31 mouse cellular contexts compared by ENCODE assay signal in genomic region chr11:105922769-105923663, GRCm38 (mm10). TPM values are rescaled to one million over a fixed set of nuclear protein-coding genes. Genes with fewer than 3 reads are reported as not detected.
DNase-seq lines count a peak whose midpoint lies in the region; ATAC-seq and TF ChIP-seq lines count a peak whose summit lies in the region.
"Had no signal": no experiment of that assay in that cellular context is flagged by ENCODE, and none has a peak within 500 bp of the region (broad histone marks: within the 10 kb centered on the region; RNA-seq: fewer than 3 reads in every experiment).

No protein-coding gene starts in this region.

- no peak for TF ChIP-seq CTCF in layer of hippocampus, adult 2 months (conservative IDR thresholded peaks at IDR 0.05)
- no peak for TF ChIP-seq CTCF in liver, embryonic 14.5 days (IDR thresholded peaks at IDR 0.05; ENCODE audit: low read depth)
- no peak for TF ChIP-seq CTCF in liver, postnatal 0 days (IDR thresholded peaks at IDR 0.05; ENCODE audit: low read depth)
- no peak for TF ChIP-seq CTCF in MEL (IDR thresholded peaks at IDR 0.05 in 2 of 3, conservative IDR thresholded peaks at IDR 0.05 in 1 of 3; ENCODE audit: control insufficient read depth in 1 of 3, insufficient read depth in 1 of 3, low read depth in 2 of 3, low read length in 3 of 3, poor library complexity in 1 of 3, severe bottlenecking in 1 of 3)

- peaks cover 9 to 29% of the 10 kb centered on the region in 2 experiments for H3K4me1 ChIP-seq in liver, embryonic 14.5 days (replicated peaks; ENCODE audit: control insufficient read depth in 2 of 2, insufficient read depth in 2 of 2, low read length in 1 of 2)
- H3K4me1 ChIP-seq in liver, postnatal 0 days (ENCODE audit: insufficient read depth): no peaks in the 10 kb centered on the region
- H3K4me1 ChIP-seq in MEL (ENCODE audit: control insufficient read depth in 1 of 2, insufficient read depth in 2 of 2, low read length in 2 of 2): peaks cover 0 to 26% of the 10 kb centered on the region in 2 experiments; a peak in 3 of 4 replicates
- no peaks in the 10 kb centered on the region for H3K4me1 ChIP-seq in intestine, embryonic 16.5 days (ENCODE audit: control insufficient read depth, insufficient read depth, low read length)
- H3K4me1 ChIP-seq: embryonic facial prominence, embryonic 12.5 days had no signal

- H3K4me3 ChIP-seq in layer of hippocampus, adult 2 months: no peak overlapping the region
- H3K4me3 ChIP-seq in liver, embryonic 14.5 days (ENCODE audit: insufficient read depth in 1 of 2, low read depth in 2 of 2, low read length in 2 of 2): no peak overlapping the region
- H3K4me3 ChIP-seq in liver, postnatal 0 days (ENCODE audit: low read depth, low read length): no peak overlapping the region
- no peak overlapping the region for H3K4me3 ChIP-seq in MEL (ENCODE audit: control insufficient read depth in 1 of 2, insufficient read depth in 1 of 2, low read depth in 2 of 2, low read length in 2 of 2)
- H3K4me3 ChIP-seq in intestine, embryonic 16.5 days (ENCODE audit: low read length): no peak overlapping the region
- H3K4me3 ChIP-seq: embryonic facial prominence, embryonic 12.5 days; heart, embryonic 10.5 days; hindbrain, embryonic 13.5 days; liver, embryonic 13.5 days; lung, embryonic 15.5 days; midbrain, embryonic 12.5 days; myocyte had no signal

- TF ChIP-seq POLR2A in MEL (IDR thresholded peaks at IDR 0.05; ENCODE audit: control insufficient read depth in 1 of 2, insufficient read depth in 1 of 2, low read depth in 1 of 2, low read length in 2 of 2, poor library complexity in 1 of 2): no peak

- H3K4me2 ChIP-seq in liver, embryonic 14.5 days (ENCODE audit: low read depth): no peak overlapping the region
- no peak overlapping the region for H3K4me2 ChIP-seq in liver, postnatal 0 days (ENCODE audit: low read depth, low read length)
- no peak overlapping the region for H3K4me2 ChIP-seq in intestine, embryonic 16.5 days (ENCODE audit: low read depth, low read length)
- H3K4me2 ChIP-seq: embryonic facial prominence, embryonic 12.5 days; hindbrain, embryonic 13.5 days; liver, embryonic 13.5 days; lung, embryonic 15.5 days; midbrain, embryonic 12.5 days had no signal

- no peaks in the 10 kb centered on the region for H3K9me3 ChIP-seq in liver, embryonic 14.5 days (ENCODE audit: control insufficient read depth, low read length)
- no peaks in the 10 kb centered on the region for H3K9me3 ChIP-seq in liver, postnatal 0 days (ENCODE audit: low read length)
- no peaks in the 10 kb centered on the region for H3K9me3 ChIP-seq in MEL (replicated peaks; ENCODE audit: insufficient read depth, low read length)
- H3K9me3 ChIP-seq in intestine, embryonic 16.5 days (ENCODE audit: control insufficient read depth, low read length): no peaks in the 10 kb centered on the region
- H3K9me3 ChIP-seq: embryonic facial prominence, embryonic 12.5 days; heart, embryonic 10.5 days; hindbrain, embryonic 13.5 days; liver, embryonic 13.5 days; lung, embryonic 15.5 days; midbrain, embryonic 12.5 days had no signal

- no peaks in the 10 kb centered on the region for H3K36me3 ChIP-seq in liver, embryonic 14.5 days (replicated peaks; ENCODE audit: control insufficient read depth, insufficient read depth, low read depth)
- 0 out of 2 replicates have a peak, but pooled peaks cover 7% of the 10 kb centered on the region for H3K36me3 ChIP-seq in liver, postnatal 0 days (replicated peaks; ENCODE audit: insufficient read depth, low read length)
- peaks cover 0 to 6% of the 10 kb centered on the region in 2 experiments; a peak in 2 of 4 replicates for H3K36me3 ChIP-seq in MEL (ENCODE audit: control insufficient read depth in 1 of 2, insufficient read depth in 2 of 2, low read length in 2 of 2)
- no peaks in the 10 kb centered on the region for H3K36me3 ChIP-seq in intestine, embryonic 16.5 days (ENCODE audit: control insufficient read depth, insufficient read depth, low read length)
- H3K36me3 ChIP-seq: liver, embryonic 13.5 days had no signal

- TF ChIP-seq EP300 in liver, embryonic 14.5 days (IDR thresholded peaks at IDR 0.05; ENCODE audit: low read depth): no peak
- no peak for TF ChIP-seq EP300 in liver, postnatal 0 days (IDR thresholded peaks at IDR 0.05; ENCODE audit: low read depth)
- TF ChIP-seq EP300 in MEL (IDR thresholded peaks at IDR 0.05; ENCODE audit: low read depth in 1 of 2, low read length in 2 of 2): no peak

- WGBS in liver, embryonic 14.5 days (ENCODE audit: insufficient replicate concordance): 69% methylated on average over 20 of the region's 20 CpGs
- 81% methylated on average over 20 of the region's 20 CpGs for WGBS in liver, postnatal 0 days (ENCODE audit: insufficient replicate concordance)
- 92% methylated on average over 20 of the region's 20 CpGs for WGBS in intestine, embryonic 16.5 days

- DNase-seq in layer of hippocampus, adult 2 months (ENCODE audit: low spot score in 2 of 2): peak in 1 of 2 experiments; percentile 22
- DNase-seq in layer of hippocampus, postnatal 36 days: no peak
- DNase-seq in liver, embryonic 14.5 days (ENCODE audit: low read depth in 3 of 3, low spot score in 3 of 3): no peak
- no peak for DNase-seq in liver, postnatal 0 days
- DNase-seq in MEL (ENCODE audit: low read depth, low spot score): peak; percentile 26
- DNase-seq in brain, adult 2 months (ENCODE audit: low read depth, low spot score): peak; percentile 59
- DNase-seq: adrenal gland, adult 2 months; adrenal gland, postnatal 36 days; B cell, adult 2 months; cerebellum, adult 2 months; embryo, embryonic 11 days; gastrocnemius, postnatal 10 days; heart, postnatal 4 days; kidney, adult 9 months; kidney, postnatal 10 days; liver, embryonic 13.5 days; right cerebral cortex, postnatal 4 days; thymus, adult 18-20 months; thymus, postnatal 25 days had no signal

- H3K27ac ChIP-seq in layer of hippocampus, adult 2 months: peak overlapping the region; percentile 4; the same call in 1 of the 2 replicates
- no peak overlapping the region for H3K27ac ChIP-seq in liver, embryonic 14.5 days
- no peak overlapping the region for H3K27ac ChIP-seq in liver, postnatal 0 days (ENCODE audit: low read depth)
- H3K27ac ChIP-seq in MEL (ENCODE audit: control insufficient read depth, low read depth, low read length): no peak overlapping the region
- no peak overlapping the region for H3K27ac ChIP-seq in intestine, embryonic 16.5 days (ENCODE audit: low read length)
- H3K27ac ChIP-seq: embryonic facial prominence, embryonic 12.5 days; heart, embryonic 10.5 days; hindbrain, embryonic 13.5 days; liver, embryonic 13.5 days; lung, embryonic 15.5 days; midbrain, embryonic 12.5 days; stomach, postnatal 0 days had no signal

- H3K79me2 ChIP-seq in MEL (ENCODE audit: control insufficient read depth, insufficient read depth, low read length, poor library complexity): no peaks in the 10 kb centered on the region

- TF ChIP-seq RAD21 in MEL (IDR thresholded peaks at IDR 0.05; ENCODE audit: low read depth, low read length): no peak

- no peak overlapping the region for H3K9ac ChIP-seq in liver, embryonic 14.5 days (replicated peaks)
- H3K9ac ChIP-seq in liver, postnatal 0 days (replicated peaks): no peak overlapping the region
- H3K9ac ChIP-seq in MEL (ENCODE audit: control insufficient read depth, low read depth, low read length, poor library complexity, severe bottlenecking): no peak overlapping the region
- H3K9ac ChIP-seq in intestine, embryonic 16.5 days (ENCODE audit: low read depth, low read length): no peak overlapping the region
- H3K9ac ChIP-seq: embryonic facial prominence, embryonic 12.5 days; hindbrain, embryonic 13.5 days; liver, embryonic 13.5 days; lung, embryonic 15.5 days had no signal

- no peaks in the 10 kb centered on the region for H3K27me3 ChIP-seq in liver, embryonic 14.5 days (ENCODE audit: control insufficient read depth, insufficient read depth, low read length)
- no peaks in the 10 kb centered on the region for H3K27me3 ChIP-seq in liver, postnatal 0 days (ENCODE audit: insufficient read depth, low read length)
- no peaks in the 10 kb centered on the region for H3K27me3 ChIP-seq in MEL (ENCODE audit: control insufficient read depth in 1 of 2, insufficient read depth in 2 of 2, low read length in 2 of 2)
- H3K27me3 ChIP-seq in intestine, embryonic 16.5 days (replicated peaks; ENCODE audit: control insufficient read depth, insufficient read depth, low read length): no peaks in the 10 kb centered on the region
- H3K27me3 ChIP-seq: embryonic facial prominence, embryonic 12.5 days; hindbrain, embryonic 13.5 days; liver, embryonic 13.5 days; lung, embryonic 15.5 days; midbrain, embryonic 12.5 days had no signal

- ATAC-seq in liver, embryonic 14.5 days (ENCODE audit: insufficient read depth): peak; percentile 11; the same call in 1 of the 2 replicates
- no peak for ATAC-seq in liver, postnatal 0 days
- ATAC-seq in intestine, embryonic 16.5 days: no peak
- ATAC-seq: activated CD4-positive, CD25-positive, alpha-beta regulatory T cell, adult 4 months; forebrain, embryonic 16.5 days; intestine, postnatal 0 days had no signal

TF ChIP-seq in MEL, 35 proteins besides CTCF, POLR2A, EP300 and RAD21 (continues in another document):
- no peak for TF ChIP-seq ZC3H11A (IDR thresholded peaks at IDR 0.05; ENCODE audit: low read depth, low read length)
- TF ChIP-seq ETS1 (IDR thresholded peaks at IDR 0.05; ENCODE audit: low read depth, low read length): no peak
- no peak for TF ChIP-seq UBTF (IDR thresholded peaks at IDR 0.05; ENCODE audit: borderline replicate concordance, insufficient read depth, low read depth, low read length)

RNA-seq across cellular contexts. Expression of gene Cyb561, which starts 30.1 kb away (rescaled TPM):
- 10 to 100 TPM; 47.3 to 49.6 TPM for total RNA-seq in layer of hippocampus, adult 2 months (2021)
- total RNA-seq in layer of hippocampus, postnatal 36 days (2021): 10 to 100 TPM; 47.8 to 50.0 TPM
- polyA plus RNA-seq in liver, embryonic 14.5 days (2012; rRNA removed): 0.69 and 0.85 TPM in 2 replicates
- 1.1 and 2.1 TPM in 2 replicates for polyA plus RNA-seq in liver, embryonic 14.5 days (2014; fragmentation: Nextera tagmentation; extraction: Ambion mirVana)
- 0.89 and 0.96 TPM in 2 replicates for polyA plus RNA-seq in liver, postnatal 0 days (2015; fragmentation: Nextera tagmentation; extraction: Ambion mirVana)
- 24.8 and 32.8 TPM in 2 replicates for total RNA-seq in MEL (2012; rRNA removed)
- 10 to 100 TPM in 1 of 2 experiments, not detected in 1; 43.9 TPM for polyA plus RNA-seq in MEL (2012; ENCODE audit: insufficient read depth in 1 of 2, insufficient read length in 2 of 2, low read depth in 1 of 2, low replicate concordance in 2 of 2, missing spikeins in 1 of 2)
- 43.9 and 46.5 TPM in 2 replicates for polyA plus RNA-seq in intestine, embryonic 16.5 days (2015; fragmentation: Nextera tagmentation; extraction: Ambion mirVana)
- total RNA-seq: megakaryocyte, adult 5-6 weeks had no signal

RNA-seq across cellular contexts. Expression of gene Ace, which starts 44.7 kb away (rescaled TPM):
- 1 to 10 TPM; 6.4 to 6.8 TPM for total RNA-seq in layer of hippocampus, adult 2 months (2021)
- total RNA-seq in layer of hippocampus, postnatal 36 days (2021): 1 to 10 TPM; 5.0 to 8.1 TPM
- 0.07 and 0.08 TPM in 2 replicates for polyA plus RNA-seq in liver, embryonic 14.5 days (2012; rRNA removed)
- polyA plus RNA-seq in liver, embryonic 14.5 days (2014; fragmentation: Nextera tagmentation; extraction: Ambion mirVana): not detected in 2 replicates
- 0.07 and 0.09 TPM in 2 replicates for polyA plus RNA-seq in liver, postnatal 0 days (2015; fragmentation: Nextera tagmentation; extraction: Ambion mirVana)
- total RNA-seq in MEL (2012; rRNA removed): not detected in 2 replicates
- polyA plus RNA-seq in MEL (2012; ENCODE audit: insufficient read depth in 1 of 2, insufficient read length in 2 of 2, low read depth in 1 of 2, low replicate concordance in 2 of 2, missing spikeins in 1 of 2): not detected
- polyA plus RNA-seq in intestine, embryonic 16.5 days (2015; fragmentation: Nextera tagmentation; extraction: Ambion mirVana): 18.6 and 41.2 TPM in 2 replicates

Comparison
In these comparisons a context has a peak if more than half of its experiments do, and no peak if none do; other contexts are left out.
1. DNase-seq: peak in MEL (single experiment) and brain, adult 2 months (single experiment); none in layer of hippocampus, postnatal 36 days (0 of 2), liver, embryonic 14.5 days (0 of 3) and liver, postnatal 0 days (single experiment).
2. RNA of gene Ace, which starts 44.7 kb away (polyA plus RNA-seq): 18.6 to 41.2 TPM in intestine, embryonic 16.5 days; 0.07 to 0.09 TPM in liver, postnatal 0 days, 0.07 to 0.08 TPM in liver, embryonic 14.5 days and not detected in MEL; every median in the first group is over 10 times any median in the second.